Mouse (Mus musculus) kidney, embryonic 15.5 days (tissue): Measurements from ENCODE around the gene Vps37b. TPM values are rescaled to one million over a fixed set of nuclear protein-coding genes. Genes with fewer than 3 reads are reported as not detected.

Source experiments
- ATAC-seq: fragments of 200-750 bp; cut with Nextera tagmentation; replicated peaks from 2 replicates; pipeline ENCODE4 v1.8.0; 2017; ENCODE audit warnings: moderate TSS enrichment; ENCODE audit not compliant: low FRiP score
- H3K27ac ChIP-seq: fragments of 300-500 bp; sonication (generic); 2 replicates; pipeline ENCODE4 v1.5.1; 2015; ENCODE audit warnings: mild to moderate bottlenecking, inconsistent platforms
- H3K27me3 ChIP-seq: fragments of 300-500 bp; sonication (generic); 2 replicates; pipeline ENCODE4 v1.6.1; 2015; ENCODE audit warnings: inconsistent platforms
- H3K36me3 ChIP-seq: fragments of 300-500 bp; sonication (generic); 2 replicates; pipeline ENCODE4 v1.6.1; 2015; ENCODE audit warnings: inconsistent platforms
- H3K4me1 ChIP-seq: fragments of 300-500 bp; sonication (generic); 2 replicates; pipeline ENCODE4 v1.6.1; 2015; ENCODE audit warnings: inconsistent platforms
- H3K4me2 ChIP-seq: fragments of 300-500 bp; sonication (generic); 2 replicates; pipeline ENCODE4 v1.6.1; 2015; ENCODE audit warnings: moderate library complexity, mild to moderate bottlenecking, inconsistent platforms
- H3K4me3 ChIP-seq: fragments of 300-500 bp; sonication (generic); replicated peaks from 2 replicates; pipeline ENCODE4 v1.5.1; 2015; ENCODE audit warnings: mild to moderate bottlenecking, inconsistent platforms
- H3K9ac ChIP-seq: fragments of 300-500 bp; sonication (generic); 2 replicates; pipeline ENCODE4 v1.6.1; 2015; ENCODE audit warnings: mild to moderate bottlenecking, inconsistent platforms
- H3K9me3 ChIP-seq: fragments of 300-500 bp; sonication (generic); replicated peaks from 2 replicates; pipeline ENCODE4 v1.6.1; 2016; ENCODE audit warnings: inconsistent platforms
- WGBS: fragments of 180-500 bp; shearing (Covaris S2); methylation state at CpG from one replicate; pipeline ENCODE4 v1.1.7; 2015; ENCODE audit warnings: mixed read lengths; 5-methylcytosine and 5-hydroxymethylcytosine counted together
- polyA plus RNA-seq: library from polyadenylated mRNA; unstranded; fragments of >200 nt; fragmentation: Nextera tagmentation; extraction: Ambion mirVana; gene quantifications from 2 replicates; pipeline ENCODE4 v1.2.1, GENCODE M21; 2015

The Vps37b gene
- polyA plus RNA-seq, 1 experiment from 2014 or later = 35.3 TPM

GRCm38 (mm10) chr5:124006082-124006873 lies 25.8 kb downstream of the Vps37b start:
- WGBS = 88% methylated on average over 26 of the region's 26 CpGs

DNA sequence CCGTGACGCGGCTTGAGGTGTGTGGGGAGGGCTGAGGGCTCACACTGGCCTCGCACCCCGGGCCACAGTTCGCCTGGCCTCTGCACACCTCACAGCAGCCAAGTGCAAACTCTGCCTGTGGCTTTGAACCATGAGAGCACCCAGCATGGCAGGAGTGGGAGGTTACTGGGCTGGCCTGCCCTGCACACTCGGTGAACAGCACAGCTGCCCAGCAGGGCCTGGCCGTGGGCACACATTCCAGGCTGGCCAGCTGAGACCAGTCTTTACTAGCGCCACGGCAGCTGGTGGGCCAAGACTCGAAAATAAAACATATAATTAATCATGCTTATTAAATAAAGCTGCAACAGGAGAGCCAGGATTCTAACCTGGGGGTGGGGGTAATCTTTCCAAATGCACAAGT lies 26.5 kb downstream of the Vps37b start:
- Histone ChIP-seq H3K9me3 (no peaks in the 10 kb centered on the region), H3K27ac (peak overlapping the region; percentile 74), H3K4me3 (no peak overlapping the region), H3K27me3 (no peaks in the 10 kb centered on the region), H3K36me3 (peaks cover 79% of the 10 kb centered on the region), H3K4me2 (no peak overlapping the region), H3K4me1 (peaks cover 26% of the 10 kb centered on the region), H3K9ac (no peak overlapping the region)
- no peak for ATAC-seq
- 77% methylated on average over 11 of the region's 11 CpGs for WGBS

More at GRCm38 (mm10) chr5:124006082-124006873, 25.8 kb downstream of the Vps37b start:
- Histone ChIP-seq H3K27me3 (no peaks in the 10 kb centered on the region), H3K36me3 (peaks cover 79% of the 10 kb centered on the region), H3K9ac (no peak overlapping the region), H3K4me1 (peaks cover 30% of the 10 kb centered on the region), H3K4me3 (no peak overlapping the region), H3K9me3 (no peaks in the 10 kb centered on the region), H3K4me2 (no peak overlapping the region), H3K27ac (peak overlapping the region; percentile 74)
- no peak for ATAC-seq

GRCm38 (mm10) chr5:124005151-124005500 lies 26.9 kb downstream of the Vps37b start:
- Histone ChIP-seq H3K27ac (no peak overlapping the region), H3K4me1 (peaks cover 21% of the 10 kb centered on the region), H3K4me3 (no peak overlapping the region), H3K36me3 (peaks cover 79% of the 10 kb centered on the region), H3K4me2 (no peak overlapping the region), H3K9ac (no peak overlapping the region), H3K27me3 (no peaks in the 10 kb centered on the region), H3K9me3 (no peaks in the 10 kb centered on the region)
- 94% methylated on average over 15 of the region's 15 CpGs for WGBS
- ATAC-seq = no peak

GRCm38 (mm10) chr5:124004356-124005150 lies 27.5 kb downstream of the Vps37b start:
- no peak overlapping the region for H3K4me3 ChIP-seq
- H3K9ac ChIP-seq = no peak overlapping the region
- peaks cover 20% of the 10 kb centered on the region for H3K4me1 ChIP-seq
- no peaks in the 10 kb centered on the region for H3K9me3 ChIP-seq
- peaks cover 79% of the 10 kb centered on the region for H3K36me3 ChIP-seq
- WGBS = 88% methylated on average over 17 of the region's 17 CpGs
- no peak overlapping the region for H3K4me2 ChIP-seq
- H3K27me3 ChIP-seq = no peaks in the 10 kb centered on the region
- no peak overlapping the region for H3K27ac ChIP-seq
- no peak for ATAC-seq

- Histone ChIP-seq H3K36me3 (peaks cover 69% of the 10 kb centered on the region), H3K27me3 (no peaks in the 10 kb centered on the region), H3K4me1 (peaks cover 20% of the 10 kb centered on the region), H3K4me3 (no peak overlapping the region), H3K9me3 (no peaks in the 10 kb centered on the region), H3K4me2 (no peak overlapping the region), H3K9ac (no peak overlapping the region), H3K27ac (peak overlapping the region; percentile 11; the same call in 1 of the 2 replicates)
- WGBS = 53% methylated on average over 4 of the region's 4 CpGs
- ATAC-seq = no peak
Measured at GRCm38 (mm10) chr5:124003375-124003774, 28.7 kb downstream of the Vps37b start.

DNA sequence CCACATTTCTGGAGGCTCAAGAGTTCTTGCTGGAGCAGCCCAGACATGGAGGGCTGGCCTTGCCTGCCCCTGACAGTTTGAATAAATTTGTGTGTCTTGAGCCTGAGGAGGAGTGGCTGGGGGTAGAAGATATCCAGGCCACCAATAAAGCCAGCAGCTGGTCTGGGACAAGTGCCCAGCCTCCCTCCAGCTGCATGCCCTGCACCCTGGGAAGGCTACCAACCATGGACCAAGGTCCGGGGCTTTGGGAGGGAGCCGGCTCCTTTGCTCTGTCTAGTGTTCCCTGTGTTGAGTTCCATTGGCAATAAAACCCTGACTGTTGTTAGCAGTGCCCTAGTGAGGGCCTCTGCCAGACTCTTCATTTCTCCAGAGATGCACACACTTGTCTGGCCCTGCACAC lies 29.2 kb downstream of the Vps37b start:
- no peak for ATAC-seq
- Histone ChIP-seq H3K4me1 (peaks cover 20% of the 10 kb centered on the region), H3K4me2 (no peak overlapping the region), H3K27me3 (no peaks in the 10 kb centered on the region), H3K27ac (peak overlapping the region; percentile 11; the same call in 1 of the 2 replicates), H3K9me3 (no peaks in the 10 kb centered on the region), H3K9ac (no peak overlapping the region), H3K4me3 (no peak overlapping the region), H3K36me3 (peaks cover 66% of the 10 kb centered on the region)
- WGBS = 31% methylated on average over 2 of the region's 2 CpGs

GRCm38 (mm10) chr5:124001274-124001673 lies 30.8 kb downstream of the Vps37b start:
- Histone ChIP-seq H3K27ac (no peak overlapping the region), H3K9ac (no peak overlapping the region), H3K4me2 (no peak overlapping the region), H3K27me3 (no peaks in the 10 kb centered on the region), H3K4me1 (peaks cover 19% of the 10 kb centered on the region), H3K4me3 (no peak overlapping the region), H3K36me3 (peaks cover 52% of the 10 kb centered on the region), H3K9me3 (no peaks in the 10 kb centered on the region)
- peak; percentile 3; the same call in 1 of the 2 replicates for ATAC-seq
- 58% methylated on average over 9 of the region's 9 CpGs for WGBS

DNA sequence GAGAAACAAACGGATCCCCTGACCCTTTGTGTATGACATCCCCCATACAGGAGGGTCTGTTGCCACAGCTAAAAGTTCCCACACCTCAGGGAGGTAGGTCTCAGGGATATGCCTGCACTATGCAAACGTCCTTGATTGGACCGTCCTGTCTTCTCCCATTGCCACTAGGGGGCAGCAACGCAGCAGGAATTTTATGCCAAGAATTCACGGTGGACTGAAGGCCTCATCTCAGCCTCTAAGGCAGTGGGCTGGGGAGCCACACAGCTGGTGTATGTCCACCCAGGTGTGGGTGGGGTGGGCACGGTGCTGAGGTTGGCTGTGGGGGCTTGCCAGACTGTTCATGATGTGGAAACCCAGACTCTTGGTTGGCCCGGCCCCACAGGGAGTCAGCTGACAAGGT lies 31.2 kb downstream of the Vps37b start:
- no peak overlapping the region for H3K4me3 ChIP-seq
- WGBS = 12% methylated on average over 7 of the region's 7 CpGs
- H3K4me2 ChIP-seq = no peak overlapping the region
- peak; percentile 49 for ATAC-seq
- H3K4me1 ChIP-seq = peaks cover 17% of the 10 kb centered on the region
- H3K9ac ChIP-seq = no peak overlapping the region
- no peaks in the 10 kb centered on the region for H3K9me3 ChIP-seq
- H3K27ac ChIP-seq = no peak overlapping the region
- H3K27me3 ChIP-seq = no peaks in the 10 kb centered on the region
- peaks cover 47% of the 10 kb centered on the region for H3K36me3 ChIP-seq

GRCm38 (mm10) chr5:123998370-123998769 lies 33.7 kb downstream of the Vps37b start:
- ATAC-seq = no peak

GRCm38 (mm10) chr5:123997811-123998210 lies 34.3 kb downstream of the Vps37b start:
- H3K4me2 ChIP-seq = no peak overlapping the region
- no peak for ATAC-seq
- no peaks in the 10 kb centered on the region for H3K27me3 ChIP-seq
- no peak overlapping the region for H3K4me3 ChIP-seq
- H3K9ac ChIP-seq = no peak overlapping the region
- H3K36me3 ChIP-seq = peaks cover 24% of the 10 kb centered on the region
- 0 out of 2 replicates have a peak overlapping the region, but pooled peaks have one; percentile 41 for H3K27ac ChIP-seq
- 82% methylated on average over 16 of the region's 16 CpGs for whole genome bisulfite sequencing
- H3K9me3 ChIP-seq = no peaks in the 10 kb centered on the region
- H3K4me1 ChIP-seq = peaks cover 16% of the 10 kb centered on the region

More at GRCm38 (mm10) chr5:123998370-123998769, 33.7 kb downstream of the Vps37b start:
- Histone ChIP-seq H3K9ac (no peak overlapping the region), H3K4me2 (no peak overlapping the region), H3K36me3 (peaks cover 25% of the 10 kb centered on the region), H3K27me3 (no peaks in the 10 kb centered on the region), H3K4me3 (no peak overlapping the region), H3K9me3 (no peaks in the 10 kb centered on the region), H3K27ac (no peak overlapping the region), H3K4me1 (peaks cover 18% of the 10 kb centered on the region)
- WGBS = 72% methylated on average over 10 of the region's 10 CpGs

GRCm38 (mm10) chr5:123997211-123997751 lies 34.8 kb downstream of the Vps37b start:
- Histone ChIP-seq H3K4me1 (peaks cover 11% of the 10 kb centered on the region), H3K27me3 (no peaks in the 10 kb centered on the region), H3K36me3 (peaks cover 21% of the 10 kb centered on the region), H3K4me2 (no peak overlapping the region), H3K4me3 (no peak overlapping the region), H3K9ac (no peak overlapping the region), H3K9me3 (no peaks in the 10 kb centered on the region), H3K27ac (0 out of 2 replicates have a peak overlapping the region, but pooled peaks have one; percentile 41)
- WGBS = 76% methylated on average over 24 of the region's 24 CpGs
- ATAC-seq = no peak

- Histone ChIP-seq H3K27me3 (no peaks in the 10 kb centered on the region), H3K9me3 (no peaks in the 10 kb centered on the region), H3K4me3 (no peak overlapping the region), H3K27ac (no peak overlapping the region), H3K36me3 (peaks cover 15% of the 10 kb centered on the region), H3K9ac (no peak overlapping the region), H3K4me1 (0 out of 2 replicates have a peak, but pooled peaks cover 10% of the 10 kb centered on the region), H3K4me2 (no peak overlapping the region)
- ATAC-seq = no peak
- WGBS = 89% methylated on average over 14 of the region's 14 CpGs
Measured at GRCm38 (mm10) chr5:123996695-123997094, 35.4 kb downstream of the Vps37b start.
